Mouse (Mus musculus): ENCODE measurements around the gene Hpn. TPM values are rescaled to one million over a fixed set of nuclear protein-coding genes. Genes with fewer than 3 reads are reported as not detected.

Hpn gene
- total RNA-seq (2014; rRNA removed) (0.48 TPM in 1 of 2 replicates, not detected in the other), polyA plus RNA-seq (2015; fragmentation: Nextera tagmentation; extraction: Ambion mirVana) (0.19 and 0.61 TPM in 2 replicates)

DNA sequence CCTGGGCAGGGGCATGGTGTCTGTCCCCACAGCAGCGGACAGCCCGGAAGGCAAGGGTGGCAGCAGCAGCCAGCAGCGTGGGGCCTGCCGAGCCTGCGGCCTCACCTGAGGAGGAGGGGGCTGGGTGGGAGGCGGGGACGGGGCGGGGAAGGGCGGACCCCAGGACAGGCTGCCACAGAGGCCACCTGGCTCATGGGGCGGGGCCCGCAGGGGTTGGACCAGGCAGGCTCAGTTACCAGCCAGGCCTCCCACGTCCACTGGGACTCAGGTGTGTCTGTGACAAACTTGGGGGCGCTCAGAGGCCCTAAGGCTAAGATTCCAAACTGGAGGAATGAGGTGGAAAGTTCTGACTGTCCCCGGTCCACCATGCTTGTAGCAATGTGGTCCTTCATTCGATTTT, at the start of gene Hpn:
Gene Hpn (minus strand): TSS at position 109 of the 400 bp plus-strand sequence.
- no peak within 1 kb of the TSS for H3K27ac ChIP-seq (ENCODE audit: low read depth, low read length)
- H3K9ac ChIP-seq = no peak within 1 kb of the TSS
- H3K4me2 ChIP-seq (ENCODE audit: low read depth) = no peak within 1 kb of the TSS
- no peak for DNase-seq
- H3K4me1 ChIP-seq (ENCODE audit: insufficient read depth) = no peaks in the 10 kb centered on the region
- no peak for TF ChIP-seq CTCF (IDR thresholded peaks at IDR 0.05; ENCODE audit: low read depth)
- no peak within 1 kb of the TSS for H3K4me3 ChIP-seq (ENCODE audit: low read depth, low read length)
- H3K9me3 ChIP-seq (ENCODE audit: low read length) = no peaks in the 10 kb centered on the region
- H3K36me3 ChIP-seq (ENCODE audit: insufficient read depth) = no peaks in the 10 kb centered on the region
- H3K27me3 ChIP-seq (ENCODE audit: insufficient read depth, low read length) = no peaks in the 10 kb centered on the region
- WGBS = 22% methylated on average over 15 of the region's 15 CpGs
- ATAC-seq = no peak

DNA sequence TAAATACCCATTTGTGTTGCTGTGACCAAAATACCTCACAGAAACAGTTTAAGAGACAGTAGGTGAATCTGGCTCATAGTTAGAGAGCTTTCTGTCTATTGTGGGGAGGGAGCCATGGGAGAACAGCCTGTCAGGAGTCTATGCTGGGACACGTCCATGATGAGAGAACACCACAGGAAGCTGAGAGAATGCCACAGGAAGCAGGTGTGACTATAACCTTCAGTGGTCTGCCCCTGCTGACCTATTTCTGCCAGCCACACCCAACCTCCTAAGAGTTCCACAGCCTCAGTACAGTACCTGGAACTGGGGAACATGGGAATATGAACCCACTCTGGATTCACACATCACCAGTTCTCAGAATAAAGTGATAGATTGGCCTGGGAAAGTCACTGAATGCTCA, 49.7 kb upstream of the Hpn start:
- no peak overlapping the region for H3K4me3 ChIP-seq (ENCODE audit: low read depth, low read length)
- no peak overlapping the region for H3K9ac ChIP-seq
- no peak for DNase-seq
- TF ChIP-seq CTCF (IDR thresholded peaks at IDR 0.05; ENCODE audit: low read depth) = no peak
- H3K36me3 ChIP-seq (ENCODE audit: insufficient read depth) = no peaks in the 10 kb centered on the region
- no peak for ATAC-seq
- H3K27ac ChIP-seq (ENCODE audit: low read depth, low read length) = no peak overlapping the region
- no peaks in the 10 kb centered on the region for H3K27me3 ChIP-seq (ENCODE audit: insufficient read depth, low read length)
- H3K4me2 ChIP-seq (ENCODE audit: low read depth) = no peak overlapping the region
- H3K9me3 ChIP-seq (ENCODE audit: low read length) = no peaks in the 10 kb centered on the region
- 71% methylated on average over 1 of the region's 1 CpGs for WGBS
- no peaks in the 10 kb centered on the region for H3K4me1 ChIP-seq (ENCODE audit: insufficient read depth)

DNA sequence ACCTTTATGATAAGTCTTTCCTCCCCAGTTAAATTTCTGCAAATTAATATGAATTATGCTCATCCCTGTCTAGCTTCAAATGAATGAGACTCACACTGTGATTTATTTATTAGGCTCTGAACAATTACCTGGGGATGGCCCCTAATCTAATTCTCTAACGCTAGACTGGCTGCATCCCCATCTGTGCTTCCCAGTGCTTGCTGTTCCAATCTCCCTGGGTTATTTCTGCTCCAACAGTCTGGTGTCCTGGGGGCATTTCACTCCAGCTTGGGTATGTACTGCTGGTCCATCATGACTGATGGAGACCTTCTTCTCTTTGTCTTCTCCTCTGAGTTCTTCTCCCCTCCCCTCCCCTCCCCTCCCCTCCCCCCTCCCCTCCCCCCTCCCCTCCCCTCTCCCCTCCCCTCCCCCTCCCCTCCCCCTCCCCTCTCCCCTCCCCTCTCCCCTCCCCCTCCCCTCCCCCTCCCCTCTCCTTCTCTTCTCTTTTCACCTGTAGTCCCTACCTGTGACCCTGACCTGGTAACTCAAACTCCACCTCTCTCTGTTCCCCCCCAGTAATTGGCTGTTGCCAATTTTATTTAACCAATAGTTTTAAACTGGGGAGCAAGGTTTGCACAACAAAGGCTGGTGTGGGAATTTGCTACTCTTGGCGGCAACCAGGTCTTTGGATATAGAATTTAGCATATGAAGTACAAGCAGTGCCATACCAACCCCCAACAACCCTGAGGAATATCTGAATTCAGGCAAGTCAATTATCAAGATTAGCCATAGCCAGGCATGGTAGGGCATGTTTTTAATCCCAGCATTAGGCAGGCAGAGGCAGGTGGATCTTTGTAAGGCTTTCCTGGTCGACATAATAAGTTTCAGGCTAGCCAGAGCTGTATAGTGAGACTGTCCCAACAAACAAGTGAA, 48.8 kb upstream of the Hpn start:
- TF ChIP-seq CTCF (IDR thresholded peaks at IDR 0.05; ENCODE audit: low read depth) = no peak
- ATAC-seq (no peak), DNase-seq (no peak)
- no peak overlapping the region for H3K27ac ChIP-seq (ENCODE audit: low read depth, low read length)
- no peak overlapping the region for H3K9ac ChIP-seq
- H3K4me2 ChIP-seq (ENCODE audit: low read depth) = no peak overlapping the region
- no peak overlapping the region for H3K4me3 ChIP-seq (ENCODE audit: low read depth, low read length)
- no peaks in the 10 kb centered on the region for H3K9me3 ChIP-seq (ENCODE audit: low read length)
- no peaks in the 10 kb centered on the region for H3K36me3 ChIP-seq (ENCODE audit: insufficient read depth)
- no peaks in the 10 kb centered on the region for H3K4me1 ChIP-seq (ENCODE audit: insufficient read depth)
- WGBS = 68% methylated on average over 3 of the region's 3 CpGs
- H3K27me3 ChIP-seq (ENCODE audit: insufficient read depth, low read length) = no peaks in the 10 kb centered on the region

DNA sequence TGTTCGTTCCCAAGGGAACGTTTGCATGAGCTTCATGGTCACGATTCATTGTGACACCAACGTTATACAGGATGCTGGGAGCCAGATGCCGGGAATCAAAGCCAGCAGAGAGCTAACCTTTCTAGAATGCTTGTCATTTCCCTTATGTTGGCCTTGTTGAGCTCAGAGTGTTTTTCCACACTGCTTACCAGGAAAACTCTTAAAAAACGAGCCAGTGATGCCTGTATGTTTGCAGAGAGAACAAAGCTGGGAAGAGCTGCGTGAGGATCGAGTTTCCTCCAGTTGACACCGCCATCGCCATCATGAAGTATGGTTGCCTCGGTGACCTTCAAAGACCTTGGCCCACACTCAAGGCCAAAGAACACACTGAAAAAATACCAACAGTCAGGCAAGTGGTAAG, 47.2 kb upstream of the Hpn start:
- H3K9me3 ChIP-seq (ENCODE audit: low read length) = no peaks in the 10 kb centered on the region
- H3K4me1 ChIP-seq (ENCODE audit: insufficient read depth) = no peaks in the 10 kb centered on the region
- 70% methylated on average over 11 of the region's 11 CpGs for WGBS
- no peaks in the 10 kb centered on the region for H3K36me3 ChIP-seq (ENCODE audit: insufficient read depth)
- H3K27ac ChIP-seq (ENCODE audit: low read depth, low read length) = no peak overlapping the region
- H3K4me3 ChIP-seq (ENCODE audit: low read depth, low read length) = no peak overlapping the region
- DNase-seq (no peak), ATAC-seq (no peak)
- TF ChIP-seq CTCF (IDR thresholded peaks at IDR 0.05; ENCODE audit: low read depth) = no peak
- no peak overlapping the region for H3K9ac ChIP-seq
- H3K27me3 ChIP-seq (ENCODE audit: insufficient read depth, low read length) = no peaks in the 10 kb centered on the region
- H3K4me2 ChIP-seq (ENCODE audit: low read depth) = no peak overlapping the region

DNA sequence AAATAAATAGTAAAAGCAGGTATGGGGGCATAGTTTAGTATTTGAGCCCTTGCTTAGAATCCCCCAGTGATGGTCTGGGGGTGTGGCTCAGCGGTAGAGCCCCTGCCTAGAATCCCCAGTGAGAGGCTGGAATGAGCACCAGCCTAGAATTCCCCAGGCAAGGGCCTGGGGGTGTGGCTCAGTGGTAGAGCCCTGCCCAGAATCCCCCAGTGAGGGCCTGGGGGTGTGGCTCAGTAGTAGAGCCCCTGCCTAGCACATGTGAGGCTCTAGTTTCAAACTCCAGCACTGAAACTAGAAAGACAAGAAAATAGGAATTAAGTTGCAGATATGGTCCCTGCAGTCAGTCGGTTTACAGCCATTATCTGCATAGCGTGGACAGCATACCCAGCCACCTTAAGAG, 46.7 kb upstream of the Hpn start:
- no peaks in the 10 kb centered on the region for H3K36me3 ChIP-seq (ENCODE audit: insufficient read depth)
- no peak for DNase-seq
- no peaks in the 10 kb centered on the region for H3K27me3 ChIP-seq (ENCODE audit: insufficient read depth, low read length)
- no peak overlapping the region for H3K27ac ChIP-seq (ENCODE audit: low read depth, low read length)
- WGBS = 63% methylated on average over 3 of the region's 3 CpGs
- no peak for TF ChIP-seq CTCF (IDR thresholded peaks at IDR 0.05; ENCODE audit: low read depth)
- no peak overlapping the region for H3K4me2 ChIP-seq (ENCODE audit: low read depth)
- no peaks in the 10 kb centered on the region for H3K9me3 ChIP-seq (ENCODE audit: low read length)
- H3K4me1 ChIP-seq (ENCODE audit: insufficient read depth) = no peaks in the 10 kb centered on the region
- ATAC-seq = no peak
- no peak overlapping the region for H3K9ac ChIP-seq
- H3K4me3 ChIP-seq (ENCODE audit: low read depth, low read length) = no peak overlapping the region

DNA sequence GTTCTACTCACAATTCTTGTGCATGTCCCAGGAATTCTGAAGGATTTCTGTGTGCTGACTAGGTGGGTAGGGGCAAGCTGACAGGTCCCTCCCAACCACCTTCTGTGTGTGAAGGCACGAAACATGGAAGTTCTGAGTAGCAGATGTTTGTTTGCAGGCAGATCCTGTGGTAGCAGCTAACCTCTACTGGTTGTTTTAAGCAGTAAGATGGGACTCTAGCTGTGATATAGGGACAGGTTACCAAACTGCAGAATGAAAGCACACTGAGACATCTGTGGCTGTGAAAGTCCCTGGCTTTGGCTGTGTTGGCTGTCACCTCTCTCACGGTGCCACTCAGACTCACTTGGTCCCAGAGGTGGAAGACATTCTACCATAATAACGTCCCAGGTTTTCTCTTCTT, 46.2 kb upstream of the Hpn start:
- H3K27ac ChIP-seq (ENCODE audit: low read depth, low read length) = no peak overlapping the region
- H3K9me3 ChIP-seq (ENCODE audit: low read length) = no peaks in the 10 kb centered on the region
- no peaks in the 10 kb centered on the region for H3K27me3 ChIP-seq (ENCODE audit: insufficient read depth, low read length)
- H3K4me3 ChIP-seq (ENCODE audit: low read depth, low read length) = no peak overlapping the region
- WGBS = 77% methylated on average over 3 of the region's 3 CpGs
- no peak for ATAC-seq
- no peak overlapping the region for H3K9ac ChIP-seq
- TF ChIP-seq CTCF (IDR thresholded peaks at IDR 0.05; ENCODE audit: low read depth) = no peak
- no peaks in the 10 kb centered on the region for H3K4me1 ChIP-seq (ENCODE audit: insufficient read depth)
- DNase-seq = no peak
- H3K4me2 ChIP-seq (ENCODE audit: low read depth) = no peak overlapping the region
- H3K36me3 ChIP-seq (ENCODE audit: insufficient read depth) = no peaks in the 10 kb centered on the region

DNA sequence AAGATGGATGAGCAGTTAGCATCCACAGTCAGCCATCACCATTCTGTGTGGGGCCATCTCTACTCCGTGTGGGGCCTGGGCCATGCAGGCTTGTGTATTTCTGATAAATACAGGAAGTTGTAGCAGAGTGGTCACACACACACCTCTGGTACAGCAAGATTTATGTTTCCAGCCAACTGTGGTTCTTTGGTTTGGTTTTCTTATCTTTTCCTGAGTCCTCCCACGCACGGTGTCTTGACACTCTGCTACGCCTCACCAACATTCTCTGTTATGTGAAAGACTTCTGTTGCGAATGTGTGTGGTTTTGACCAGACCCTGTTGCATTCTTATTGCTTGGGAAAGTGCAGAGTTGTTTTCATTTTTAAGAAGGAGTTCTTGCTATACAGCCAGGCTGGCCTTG, 45.7 kb upstream of the Hpn start:
- ATAC-seq (no peak), DNase-seq (no peak)
- no peak overlapping the region for H3K4me2 ChIP-seq (ENCODE audit: low read depth)
- no peak for TF ChIP-seq CTCF (IDR thresholded peaks at IDR 0.05; ENCODE audit: low read depth)
- no peak overlapping the region for H3K4me3 ChIP-seq (ENCODE audit: low read depth, low read length)
- H3K9ac ChIP-seq = no peak overlapping the region
- WGBS = 89% methylated on average over 5 of the region's 5 CpGs
- no peaks in the 10 kb centered on the region for H3K9me3 ChIP-seq (ENCODE audit: low read length)
- H3K36me3 ChIP-seq (ENCODE audit: insufficient read depth) = no peaks in the 10 kb centered on the region
- no peak overlapping the region for H3K27ac ChIP-seq (ENCODE audit: low read depth, low read length)
- no peaks in the 10 kb centered on the region for H3K27me3 ChIP-seq (ENCODE audit: insufficient read depth, low read length)
- H3K4me1 ChIP-seq (ENCODE audit: insufficient read depth) = no peaks in the 10 kb centered on the region
